Mouse (Mus musculus): Measurements from ENCODE around the gene Pigg.
"Not testable (repeated sequence)": the region's sequence is repeated elsewhere in the genome, so short reads cannot be mapped to it uniquely, and the experiment has no call there.

Pigg gene

DNA sequence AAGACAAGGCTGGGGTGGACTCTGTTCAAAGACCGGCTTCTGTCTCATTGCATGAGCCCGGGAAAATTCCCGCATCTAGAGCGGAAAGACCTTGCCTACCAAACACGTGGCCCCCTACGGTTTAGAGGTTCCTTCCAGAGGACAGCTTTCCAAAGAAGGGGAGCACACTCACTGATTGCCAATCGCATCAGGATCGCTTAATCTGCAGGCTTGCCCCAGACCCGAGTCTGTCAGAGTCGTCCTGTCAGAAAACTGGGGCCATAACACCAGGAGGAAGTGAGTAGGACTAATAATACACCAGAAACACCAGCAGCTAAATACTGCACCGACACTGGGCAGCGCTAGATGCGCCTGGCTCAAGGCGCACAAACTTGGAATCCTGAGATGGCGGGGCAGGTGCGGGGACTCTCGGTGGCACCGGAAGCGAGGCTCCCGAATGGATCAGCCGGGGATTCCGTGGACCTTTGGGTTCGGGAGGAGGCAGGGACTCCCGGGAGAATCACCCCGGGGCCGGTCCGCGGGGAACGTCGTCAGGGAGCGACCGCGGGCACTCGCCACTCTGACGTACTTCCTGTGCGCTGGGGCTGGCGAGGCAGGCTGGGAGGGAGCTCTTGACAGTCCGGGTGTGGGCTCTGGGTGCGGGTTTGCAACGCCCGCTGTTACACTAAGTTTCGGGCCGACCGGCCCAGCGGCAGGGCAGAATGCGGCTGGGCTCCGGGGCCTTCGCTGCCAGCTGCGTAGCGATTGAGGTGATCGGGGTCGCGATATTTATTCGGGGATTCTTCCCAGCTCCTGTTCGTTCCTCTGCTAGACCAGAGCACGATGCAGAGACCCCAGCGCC is at the start of gene Pigg:
TSS of gene Pigg (plus strand) at position 386 of the 841 bp plus-strand sequence.
- DNase-seq (ENCODE audit: low read depth, low spot score), result peak; percentile 61

GRCm38 (mm10) chr5:108262722-108263121 is 49.7 kb upstream of the Pigg start:
- DNase-seq (ENCODE audit: low read depth, low spot score), result no peak

DNA sequence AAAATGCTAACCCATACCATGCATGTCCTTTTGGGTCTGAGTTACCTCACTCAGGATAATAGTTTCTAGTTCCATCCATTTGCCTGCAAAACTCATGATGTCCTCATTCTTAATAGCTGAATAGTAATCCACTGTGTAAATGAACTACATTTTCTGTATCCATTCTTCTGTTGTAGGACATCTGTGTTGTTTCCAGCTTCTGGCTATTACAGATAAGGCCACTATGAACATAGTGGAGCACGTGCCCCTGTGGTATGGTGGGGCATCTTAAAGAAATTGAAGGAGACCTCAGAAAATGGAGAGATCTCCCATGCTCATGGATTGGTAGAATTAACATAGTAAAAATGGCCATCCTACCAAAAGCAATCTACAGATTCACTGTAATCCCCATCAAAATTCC is 48.6 kb upstream of the Pigg start:
- not testable (repeated sequence) for DNase-seq (ENCODE audit: low read depth, low spot score)

GRCm38 (mm10) chr5:108266990-108267389 is 45.4 kb upstream of the Pigg start:
- no peak for DNase-seq (ENCODE audit: low read depth, low spot score)

DNA sequence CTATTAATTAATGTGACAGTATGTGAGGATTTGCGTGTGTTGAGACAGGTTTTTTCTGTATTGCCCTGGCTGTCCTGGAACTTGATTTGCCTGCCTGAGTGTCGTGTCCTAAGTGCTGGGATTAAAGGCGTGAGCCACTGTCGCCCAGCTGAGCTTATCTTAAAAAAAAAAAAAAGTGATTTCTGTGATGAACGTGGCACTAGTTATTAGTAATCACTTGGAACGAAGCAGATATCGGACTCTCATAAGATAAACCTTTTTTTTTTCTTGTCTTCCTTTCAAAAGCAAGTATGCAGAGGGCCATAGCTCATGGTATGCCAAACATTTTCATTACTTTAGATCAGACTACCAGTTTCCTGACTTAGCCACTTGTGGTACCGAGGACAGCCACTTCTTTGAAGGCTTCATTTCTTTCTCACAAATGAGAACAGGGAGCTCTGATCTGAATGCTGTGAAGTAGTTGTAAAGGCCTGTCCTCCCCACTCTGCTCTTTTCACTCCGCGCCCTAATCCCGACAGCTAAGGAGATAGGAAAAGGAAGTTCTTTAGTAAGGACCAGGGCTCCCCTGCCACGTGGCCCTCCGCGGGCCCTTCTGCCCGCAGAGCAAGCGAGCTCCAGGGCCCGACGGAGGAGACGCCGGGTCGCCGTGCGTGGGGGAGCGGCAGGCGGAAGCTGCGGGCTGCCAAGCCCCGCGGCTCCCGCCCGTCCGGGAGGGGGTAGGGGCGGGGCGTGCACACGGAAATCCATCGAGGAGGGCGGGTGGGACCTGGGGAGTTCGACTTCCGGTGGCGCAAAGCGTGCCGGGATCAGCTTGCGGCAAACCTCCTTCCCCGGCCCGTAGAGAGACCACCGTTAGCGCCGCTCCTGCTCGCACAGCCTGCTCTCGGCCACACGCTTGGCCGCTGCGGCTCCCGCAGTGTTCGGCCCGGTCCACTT is 44.0 kb upstream of the Pigg start, which contains the start of gene Dr1:
TSS of gene Dr1 (plus strand) at position 771 of the 936 bp plus-strand sequence.
- peak; percentile 77 for DNase-seq (ENCODE audit: low read depth, low spot score)

DNA sequence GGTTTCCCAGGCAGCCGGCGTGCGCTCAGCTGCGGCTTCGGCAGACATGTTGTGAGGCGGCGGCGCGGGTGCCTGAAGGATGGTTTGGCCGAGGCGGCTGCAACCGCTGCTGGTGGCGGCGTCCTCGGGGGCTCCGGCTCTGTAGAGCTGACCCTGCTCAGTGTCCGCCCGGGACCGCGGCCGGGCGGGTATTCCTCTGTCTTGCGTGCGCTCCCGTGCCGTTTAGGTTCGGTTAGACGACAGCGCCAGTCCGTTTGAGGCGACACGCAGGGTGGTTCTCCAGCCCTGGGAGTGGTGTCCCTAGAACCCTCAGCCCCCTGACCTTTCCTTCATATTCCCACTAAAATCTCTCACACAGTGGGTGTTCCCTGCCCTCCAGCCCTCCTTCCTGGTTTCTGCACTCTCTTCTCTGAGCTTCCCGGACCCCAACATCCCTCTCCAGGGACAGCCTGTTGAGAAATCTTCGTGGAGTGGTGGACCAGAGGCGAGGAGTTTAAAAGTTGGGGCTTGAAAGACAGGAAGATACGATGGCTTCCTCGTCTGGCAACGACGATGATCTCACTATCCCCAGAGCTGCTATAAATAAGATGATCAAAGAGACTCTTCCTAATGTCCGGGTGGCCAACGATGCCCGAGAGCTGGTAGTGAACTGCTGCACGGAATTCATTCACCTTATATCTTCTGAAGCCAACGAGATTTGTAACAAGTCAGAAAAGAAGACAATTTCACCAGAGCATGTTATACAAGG is 43.2 kb upstream of the Pigg start:
- no peak for DNase-seq (ENCODE audit: low read depth, low spot score)

- DNase-seq (ENCODE audit: low read depth, low spot score), result no peak
Observed at GRCm38 (mm10) chr5:108269811-108270151, 42.6 kb upstream of the Pigg start.

DNA sequence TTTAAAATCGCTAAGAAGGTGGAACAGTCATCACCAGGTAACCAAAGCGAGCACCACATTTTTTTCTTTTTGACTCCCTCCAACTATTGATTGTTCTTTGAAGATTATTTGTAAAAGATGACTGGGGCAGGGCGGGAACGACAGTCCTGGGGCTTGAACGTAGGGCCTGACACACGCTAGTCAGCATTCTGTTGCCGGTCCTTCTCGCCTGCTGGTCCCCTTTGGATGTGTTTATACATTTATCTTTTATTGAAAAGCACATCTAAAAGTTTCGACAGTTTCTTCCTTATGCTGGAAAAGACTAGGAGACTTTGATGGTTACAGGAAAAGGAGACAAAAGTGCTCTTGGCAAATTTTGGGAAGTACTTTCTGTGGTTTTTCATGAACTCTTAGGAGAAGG is 42.0 kb upstream of the Pigg start:
- no peak for DNase-seq (ENCODE audit: low read depth, low spot score)

DNA sequence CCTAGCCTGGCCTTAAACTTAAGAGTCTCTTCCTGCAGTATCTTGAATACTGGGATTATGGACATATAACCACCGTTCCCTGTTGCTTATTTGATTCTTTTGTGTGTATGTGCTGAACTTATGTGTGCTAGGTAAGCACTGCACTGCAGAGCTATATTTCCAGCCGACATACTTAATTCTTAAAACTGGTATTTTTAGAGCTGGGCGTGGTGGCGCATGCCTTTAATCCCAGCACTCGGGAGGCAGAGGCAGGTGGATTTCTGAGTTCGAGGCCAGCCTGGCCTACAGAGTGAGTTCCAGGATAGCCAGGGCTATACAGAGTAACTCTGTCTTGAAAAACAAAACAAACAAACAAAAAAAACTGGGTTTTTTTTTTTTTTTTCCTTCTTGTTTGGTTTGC is 41.1 kb upstream of the Pigg start:
- not testable (repeated sequence) for DNase-seq (ENCODE audit: low read depth, low spot score)

DNA sequence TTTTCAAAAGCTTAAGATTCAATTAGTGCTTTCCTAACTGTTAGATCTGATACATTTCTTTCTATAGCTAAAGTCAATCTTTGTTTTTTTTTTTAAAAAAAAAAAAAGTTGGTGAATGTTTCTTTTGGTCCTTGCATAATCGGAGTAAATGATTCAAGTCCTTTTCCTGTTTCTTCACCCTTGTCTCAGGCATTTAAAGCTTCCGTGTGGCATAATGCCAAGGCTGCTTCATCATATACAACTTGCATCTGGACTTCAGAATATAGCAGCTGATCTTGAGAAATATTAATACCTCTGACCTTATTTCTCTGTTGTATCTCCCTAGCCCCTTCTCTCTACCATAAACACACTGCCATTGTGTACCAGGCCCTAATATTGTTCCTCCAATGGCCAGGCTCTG is 25.5 kb upstream of the Pigg start:
- DNase-seq (ENCODE audit: low read depth, low spot score), result no peak

- DNase-seq (ENCODE audit: low read depth, low spot score), result no peak
Observed at GRCm38 (mm10) chr5:108301567-108301966, 10.8 kb upstream of the Pigg start.

GRCm38 (mm10) chr5:108313065-108313860 is 854 bp downstream of the Pigg start:
- DNase-seq (ENCODE audit: low read depth, low spot score), result no peak

DNA sequence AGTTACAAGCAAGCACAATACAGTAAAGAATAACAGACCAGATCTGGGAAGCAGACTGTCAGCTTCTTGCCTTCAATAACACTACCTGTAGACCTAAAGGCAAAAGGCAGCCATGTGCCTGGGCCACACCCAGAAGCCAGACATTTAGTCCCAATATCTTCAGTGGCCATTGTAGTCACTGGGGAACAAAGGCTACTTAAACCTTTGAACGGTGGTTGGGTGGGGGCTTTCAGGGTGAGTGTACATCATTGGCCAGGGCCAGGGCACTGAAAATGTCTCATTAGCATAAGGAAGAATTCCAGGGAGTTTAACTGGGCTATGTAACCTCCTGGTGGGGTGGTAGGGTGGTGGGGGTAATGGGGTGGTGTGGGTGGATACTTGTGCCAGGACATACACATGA is 18.6 kb downstream of the Pigg start:
- no peak for DNase-seq (ENCODE audit: low read depth, low spot score)

- no peak for DNase-seq (ENCODE audit: low read depth, low spot score)
Observed at GRCm38 (mm10) chr5:108337385-108337784, 25.0 kb downstream of the Pigg start.

GRCm38 (mm10) chr5:108338049-108338448 is 25.6 kb downstream of the Pigg start:
- DNase-seq (ENCODE audit: low read depth, low spot score), result no peak

GRCm38 (mm10) chr5:108343680-108344170 is 31.3 kb downstream of the Pigg start:
- DNase-seq (ENCODE audit: low read depth, low spot score), result no peak

GRCm38 (mm10) chr5:108345313-108346071 is 33.1 kb downstream of the Pigg start:
- no peak for DNase-seq (ENCODE audit: low read depth, low spot score)

- no peak for DNase-seq (ENCODE audit: low read depth, low spot score)
Observed at GRCm38 (mm10) chr5:108347843-108348242, 35.4 kb downstream of the Pigg start.

- DNase-seq (ENCODE audit: low read depth, low spot score), result no peak
Observed at GRCm38 (mm10) chr5:108349511-108350148, 37.2 kb downstream of the Pigg start.

GRCm38 (mm10) chr5:108354056-108354455 is 41.6 kb downstream of the Pigg start:
- DNase-seq (ENCODE audit: low read depth, low spot score), result no peak

Measured in WW6 (cell line).